Mouse (Mus musculus): ENCODE data around the gene Umps. TPM values are rescaled to one million over a fixed set of nuclear protein-coding genes. Genes with fewer than 3 reads are reported as not detected.

The Umps gene
- total and polyA plus RNA-seq, 3 experiments = 109 to 132 TPM; not detected in 1

DNA sequence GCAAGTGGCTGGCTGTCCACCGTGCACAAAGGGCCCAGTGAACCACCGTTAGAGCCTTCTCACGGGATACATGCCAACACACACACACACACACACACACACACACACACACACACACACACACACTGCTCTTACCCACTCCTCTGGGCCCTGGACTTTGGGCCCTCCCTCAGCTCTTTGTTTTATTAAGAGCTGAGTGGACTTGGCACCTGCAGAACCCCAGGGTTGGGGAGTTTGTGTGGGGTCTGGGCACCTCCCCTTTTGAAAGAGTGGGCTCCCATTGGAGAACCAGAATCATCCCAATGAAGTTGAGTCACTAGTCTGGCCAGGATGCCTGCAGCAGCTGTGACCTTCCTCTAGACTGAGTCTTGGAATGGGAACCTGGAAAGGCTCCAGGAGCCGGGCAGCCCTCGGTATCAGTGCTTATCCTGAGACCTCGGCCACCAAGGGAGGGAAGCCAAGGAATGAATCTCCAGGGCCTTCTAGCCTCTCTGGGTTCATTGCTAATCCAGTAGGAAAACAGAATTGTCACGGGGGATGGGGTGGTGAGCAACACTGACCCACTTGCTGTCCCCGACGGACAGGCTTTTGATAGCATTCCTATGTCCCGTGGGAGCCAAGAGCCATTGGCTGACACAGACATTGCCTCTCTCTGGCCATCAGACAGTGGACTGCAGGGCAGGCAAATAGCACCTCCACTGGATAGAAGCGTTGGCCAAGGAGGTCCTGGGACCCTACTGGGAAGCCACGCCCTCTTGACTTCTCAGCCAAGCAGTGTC lies 50.2 kb downstream of the Umps start:
- Histone ChIP-seq H3K27ac (ENCODE audit: control insufficient read depth, low read depth, low read length) (no peak overlapping the region), H3K9me3 (replicated peaks; ENCODE audit: insufficient read depth, low read length) (no peaks in the 10 kb centered on the region), H3K27me3 (ENCODE audit: control insufficient read depth in 1 of 2, insufficient read depth in 2 of 2, low read length in 2 of 2) (peaks cover 0 to 7% of the 10 kb centered on the region in 2 experiments; a peak in 3 of 4 replicates), H3K36me3 (ENCODE audit: control insufficient read depth in 1 of 2, insufficient read depth in 2 of 2, low read length in 2 of 2) (peaks cover 0 to 2% of the 10 kb centered on the region in 2 experiments; a peak in 2 of 4 replicates), H3K4me1 (ENCODE audit: control insufficient read depth in 1 of 2, insufficient read depth in 2 of 2, low read length in 2 of 2) (peaks cover 0 to 3% of the 10 kb centered on the region in 2 experiments; a peak in 3 of 4 replicates), H3K4me3 (ENCODE audit: control insufficient read depth in 1 of 2, insufficient read depth in 1 of 2, low read depth in 2 of 2, low read length in 2 of 2) (no peak overlapping the region), H3K79me2 (ENCODE audit: control insufficient read depth, insufficient read depth, low read length, poor library complexity) (no peaks in the 10 kb centered on the region), H3K9ac (ENCODE audit: control insufficient read depth, low read depth, low read length, poor library complexity, severe bottlenecking) (no peak overlapping the region)
- TF ChIP-seq TBP (IDR thresholded peaks at IDR 0.05; ENCODE audit: low read depth, low read length) = no peak
- TF ChIP-seq USF2 (IDR thresholded peaks at IDR 0.05; ENCODE audit: borderline replicate concordance in 1 of 2, insufficient read depth in 1 of 2, low read depth in 1 of 2, low read length in 2 of 2) = no peak
- no peak for TF ChIP-seq KAT2A (conservative IDR thresholded peaks at IDR 0.05; ENCODE audit: low read depth, low read length)
- no peak for TF ChIP-seq ZC3H11A (IDR thresholded peaks at IDR 0.05; ENCODE audit: low read depth, low read length)
- TF ChIP-seq GATA1 (IDR thresholded peaks at IDR 0.05; ENCODE audit: low read depth, low read length) = no peak
- no peak for TF ChIP-seq CHD1 (IDR thresholded peaks at IDR 0.05; ENCODE audit: low read depth, low read length)
- no peak for TF ChIP-seq SMC3 (IDR thresholded peaks at IDR 0.05; ENCODE audit: low read depth, low read length)
- no peak for TF ChIP-seq USF1 (IDR thresholded peaks at IDR 0.05; ENCODE audit: low read depth, low read length)
- TF ChIP-seq GABPA (IDR thresholded peaks at IDR 0.05; ENCODE audit: low read depth, low read length) = no peak
- TF ChIP-seq ELF1 (IDR thresholded peaks at IDR 0.05; ENCODE audit: low read depth, low read length) = no peak
- TF ChIP-seq MYB (IDR thresholded peaks at IDR 0.05; ENCODE audit: low read depth, low read length) = no peak
- TF ChIP-seq POLR2A (IDR thresholded peaks at IDR 0.05; ENCODE audit: control insufficient read depth in 1 of 2, insufficient read depth in 1 of 2, low read depth in 1 of 2, low read length in 2 of 2, poor library complexity in 1 of 2) = no peak
- TF ChIP-seq NELFE (IDR thresholded peaks at IDR 0.05; ENCODE audit: low read depth, low read length) = no peak
- TF ChIP-seq ZKSCAN1 (IDR thresholded peaks at IDR 0.05; ENCODE audit: low read depth, low read length) = no peak
- no peak for TF ChIP-seq CHD2 (IDR thresholded peaks at IDR 0.05; ENCODE audit: low read length)
- no peak for DNase-seq (ENCODE audit: low read depth, low spot score)

DNA sequence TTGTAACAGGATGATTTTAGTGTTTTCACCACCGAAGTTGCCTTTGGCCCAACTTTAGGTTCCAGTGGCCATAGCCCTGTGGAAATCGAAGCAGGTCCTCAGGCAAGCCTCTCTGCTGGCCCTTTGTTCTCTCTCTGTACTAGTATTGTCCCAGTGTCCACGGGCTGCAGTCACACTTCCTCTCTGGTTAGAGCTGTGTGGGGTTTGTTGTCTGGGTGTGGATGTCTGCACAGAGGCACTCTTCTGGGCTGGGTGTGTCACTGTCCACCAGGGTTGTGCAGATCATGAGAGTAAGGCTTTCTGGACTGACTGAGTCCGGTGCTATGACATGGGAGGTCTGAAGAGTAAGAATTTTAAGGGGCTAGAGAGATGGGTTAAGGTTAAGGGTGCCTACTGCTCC lies 51.8 kb downstream of the Umps start:
- TF ChIP-seq CTCF (IDR thresholded peaks at IDR 0.05 in 2 of 3, conservative IDR thresholded peaks at IDR 0.05 in 1 of 3; ENCODE audit: control insufficient read depth in 1 of 3, insufficient read depth in 1 of 3, low read depth in 2 of 3, low read length in 3 of 3, poor library complexity in 1 of 3, severe bottlenecking in 1 of 3) = no peak
- no peak for TF ChIP-seq CHD1 (IDR thresholded peaks at IDR 0.05; ENCODE audit: low read depth, low read length)
- TF ChIP-seq TCF12 (IDR thresholded peaks at IDR 0.05; ENCODE audit: low read depth, low read length) = no peak
- no peak for TF ChIP-seq EP300 (IDR thresholded peaks at IDR 0.05; ENCODE audit: low read depth in 1 of 2, low read length in 2 of 2)
- no peak for TF ChIP-seq TBP (IDR thresholded peaks at IDR 0.05; ENCODE audit: low read depth, low read length)
- TF ChIP-seq KAT2A (conservative IDR thresholded peaks at IDR 0.05; ENCODE audit: low read depth, low read length) = no peak
- TF ChIP-seq E2F4 (IDR thresholded peaks at IDR 0.05; ENCODE audit: borderline replicate concordance, low read depth, low read length) = no peak
- Histone ChIP-seq H3K79me2 (ENCODE audit: control insufficient read depth, insufficient read depth, low read length, poor library complexity) (no peaks in the 10 kb centered on the region), H3K4me3 (ENCODE audit: control insufficient read depth in 1 of 2, insufficient read depth in 1 of 2, low read depth in 2 of 2, low read length in 2 of 2) (no peak overlapping the region), H3K27me3 (ENCODE audit: control insufficient read depth in 1 of 2, insufficient read depth in 2 of 2, low read length in 2 of 2) (peaks cover 5 to 10% of the 10 kb centered on the region in 2 experiments), H3K4me1 (ENCODE audit: control insufficient read depth in 1 of 2, insufficient read depth in 2 of 2, low read length in 2 of 2) (no peaks in the 10 kb centered on the region), H3K9me3 (replicated peaks; ENCODE audit: insufficient read depth, low read length) (no peaks in the 10 kb centered on the region), H3K9ac (ENCODE audit: control insufficient read depth, low read depth, low read length, poor library complexity, severe bottlenecking) (no peak overlapping the region), H3K36me3 (ENCODE audit: control insufficient read depth in 1 of 2, insufficient read depth in 2 of 2, low read length in 2 of 2) (no peaks in the 10 kb centered on the region), H3K27ac (ENCODE audit: control insufficient read depth, low read depth, low read length) (no peak overlapping the region)
- DNase-seq (ENCODE audit: low read depth, low spot score) = no peak

All from MEL (cell line).